Mouse (Mus musculus) erythroblast, embryonic 14.5 days (primary cell): ENCODE measurements at regions not wholly inside any gene's neighbourhood (a gene's known extent, or its start where the extent isn't known, plus 50 kb on each side); places are given as distances from the start of the nearest gene placed in this dataset.

Experiments used
- H3K27me3 ChIP-seq: 2 replicates; pipeline ENCODE4 v1.6.1; 2012; ENCODE audit warnings: inconsistent platforms; ENCODE audit not compliant: control insufficient read depth
- H3K36me3 ChIP-seq: 2 replicates; pipeline ENCODE4 v1.6.1; 2012; ENCODE audit warnings: mild to moderate bottlenecking, inconsistent platforms; ENCODE audit not compliant: control insufficient read depth
- H3K4me1 ChIP-seq: 2 replicates; pipeline ENCODE4 v1.6.1; 2012; ENCODE audit warnings: inconsistent platforms; ENCODE audit not compliant: control insufficient read depth
- H3K4me3 ChIP-seq: replicated peaks from 2 replicates; pipeline ENCODE3; 2012; ENCODE audit warnings: moderate library complexity, mild to moderate bottlenecking, inconsistent platforms
- H3K9me3 ChIP-seq: 2 replicates; pipeline ENCODE4 v1.6.1; 2012; ENCODE audit warnings: low read length, inconsistent platforms, mixed read lengths; ENCODE audit not compliant: control insufficient read depth
- GATA1 ChIP-seq: IDR thresholded peaks from 2 replicates; pipeline ENCODE4 v1.6.1; 2012; ENCODE audit warnings: low read length, inconsistent platforms, mixed read lengths
- TAL1 ChIP-seq: IDR thresholded peaks from 3 replicates; pipeline ENCODE4 v1.6.1; 2012; ENCODE audit warnings: low read length, inconsistent platforms, mixed read lengths

DNA sequence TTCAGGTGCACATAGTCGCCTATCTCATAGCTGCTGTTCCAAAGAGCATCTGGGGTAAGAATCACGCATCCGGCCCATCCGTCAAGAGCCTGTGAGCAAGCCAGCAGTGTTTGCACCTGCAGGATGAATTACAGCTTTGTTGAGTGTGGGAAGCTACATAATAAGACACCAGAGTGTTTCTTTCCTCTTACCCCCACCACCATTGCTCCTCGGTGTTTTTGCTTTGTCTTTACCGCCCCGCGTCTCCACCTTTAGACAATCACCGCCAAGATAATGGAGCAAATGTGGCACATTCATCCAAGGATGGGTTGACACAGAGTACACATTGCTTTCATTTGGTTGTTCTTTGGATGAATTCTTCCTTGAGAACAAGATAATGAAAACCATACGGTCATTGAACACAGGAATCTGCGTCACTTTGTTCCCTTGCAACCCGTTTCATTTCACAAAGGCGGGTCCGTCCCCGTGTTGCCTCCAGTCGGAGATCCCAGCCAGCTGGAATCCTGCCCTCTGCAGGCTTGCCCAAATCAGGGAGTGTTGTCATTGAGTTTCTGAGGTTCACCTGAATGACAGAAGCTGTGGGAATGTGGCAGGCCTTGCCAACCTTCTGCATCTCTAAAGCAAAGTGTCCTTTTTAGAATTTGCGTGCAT is 659.4 kb upstream of the Zeb2 start:
- no peak for TF ChIP-seq GATA1
- no peak for TF ChIP-seq TAL1
- Histone ChIP-seq H3K9me3 (peaks cover 7% of the 10 kb centered on the region; the same call in 1 of the 2 replicates), H3K36me3 (no peaks in the 10 kb centered on the region), H3K4me1 (no peaks in the 10 kb centered on the region), H3K27me3 (no peaks in the 10 kb centered on the region), H3K4me3 (no peak overlapping the region)

GRCm38 (mm10) chr2:45775691-45776090 is 658.5 kb upstream of the Zeb2 start:
- H3K36me3 ChIP-seq: no peaks in the 10 kb centered on the region
- H3K4me3 ChIP-seq: no peak overlapping the region
- peaks cover 7% of the 10 kb centered on the region; the same call in 1 of the 2 replicates for H3K9me3 ChIP-seq
- H3K27me3 ChIP-seq: no peaks in the 10 kb centered on the region
- no peaks in the 10 kb centered on the region for H3K4me1 ChIP-seq
- no peak for TF ChIP-seq GATA1
- no peak for TF ChIP-seq TAL1

GRCm38 (mm10) chr2:45774416-45774815 is 657.2 kb upstream of the Zeb2 start:
- no peak for TF ChIP-seq GATA1
- TF ChIP-seq TAL1: no peak
- H3K4me3 ChIP-seq: no peak overlapping the region
- H3K36me3 ChIP-seq: no peaks in the 10 kb centered on the region
- no peaks in the 10 kb centered on the region for H3K27me3 ChIP-seq
- H3K4me1 ChIP-seq: no peaks in the 10 kb centered on the region
- peaks cover 7% of the 10 kb centered on the region; the same call in 1 of the 2 replicates for H3K9me3 ChIP-seq

DNA sequence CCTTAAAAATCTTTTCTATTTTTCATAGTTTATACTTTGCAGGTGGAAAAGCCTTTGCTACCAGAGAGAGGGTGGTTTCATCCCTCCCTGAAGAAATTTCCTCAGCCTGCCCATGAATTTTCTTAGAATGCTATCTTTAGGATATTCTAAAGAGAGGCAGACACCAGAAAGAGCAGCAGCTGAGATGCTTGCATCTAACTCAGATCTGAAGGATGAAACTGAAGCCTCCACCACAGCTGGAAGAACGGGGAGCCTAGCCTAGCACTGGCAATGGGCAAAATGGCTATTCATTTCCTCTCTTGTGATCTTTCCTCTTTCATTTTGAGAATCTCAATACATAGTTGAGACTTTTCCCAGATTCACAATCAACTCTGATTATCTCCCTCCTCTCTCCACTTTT is 640.0 kb upstream of the Zeb2 start:
- Histone ChIP-seq H3K4me3 (no peak overlapping the region), H3K27me3 (no peaks in the 10 kb centered on the region), H3K36me3 (no peaks in the 10 kb centered on the region), H3K4me1 (no peaks in the 10 kb centered on the region), H3K9me3 (no peaks in the 10 kb centered on the region)
- TF ChIP-seq TAL1 (no peak), GATA1 (no peak)

- no peaks in the 10 kb centered on the region for H3K4me1 ChIP-seq
- no peaks in the 10 kb centered on the region for H3K36me3 ChIP-seq
- TF ChIP-seq TAL1 (no peak), GATA1 (no peak)
- no peak overlapping the region for H3K4me3 ChIP-seq
- H3K27me3 ChIP-seq: no peaks in the 10 kb centered on the region
- no peaks in the 10 kb centered on the region for H3K9me3 ChIP-seq
Measured at GRCm38 (mm10) chr2:45756395-45756794, 639.2 kb upstream of the Zeb2 start.

GRCm38 (mm10) chr2:45751746-45752145 is 634.6 kb upstream of the Zeb2 start:
- Histone ChIP-seq H3K4me3 (no peak overlapping the region), H3K9me3 (no peaks in the 10 kb centered on the region), H3K27me3 (no peaks in the 10 kb centered on the region), H3K36me3 (no peaks in the 10 kb centered on the region), H3K4me1 (no peaks in the 10 kb centered on the region)
- TF ChIP-seq GATA1 (no peak), TAL1 (no peak)

DNA sequence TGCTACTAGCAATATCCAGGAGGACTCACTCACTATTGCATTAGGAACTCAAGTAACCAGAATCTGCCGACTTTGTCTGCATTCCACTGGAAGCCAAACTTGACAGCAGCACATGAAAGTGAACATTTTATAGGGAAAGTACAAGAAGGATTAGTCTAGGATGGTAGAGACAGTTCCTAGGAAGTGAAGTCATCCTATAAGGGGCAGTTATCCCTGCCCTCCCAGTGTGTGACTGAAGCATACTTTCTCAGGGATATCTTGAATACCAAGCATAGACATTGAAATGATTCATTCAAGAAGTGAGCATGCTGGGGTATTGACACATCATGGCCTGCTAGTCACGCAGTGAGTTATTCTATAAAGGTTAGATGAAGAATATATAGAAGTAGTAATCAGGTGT is 632.2 kb upstream of the Zeb2 start:
- H3K27me3 ChIP-seq: no peaks in the 10 kb centered on the region
- no peaks in the 10 kb centered on the region for H3K36me3 ChIP-seq
- no peak overlapping the region for H3K4me3 ChIP-seq
- TF ChIP-seq TAL1: no peak
- no peak for TF ChIP-seq GATA1
- no peaks in the 10 kb centered on the region for H3K9me3 ChIP-seq
- H3K4me1 ChIP-seq: no peaks in the 10 kb centered on the region

DNA sequence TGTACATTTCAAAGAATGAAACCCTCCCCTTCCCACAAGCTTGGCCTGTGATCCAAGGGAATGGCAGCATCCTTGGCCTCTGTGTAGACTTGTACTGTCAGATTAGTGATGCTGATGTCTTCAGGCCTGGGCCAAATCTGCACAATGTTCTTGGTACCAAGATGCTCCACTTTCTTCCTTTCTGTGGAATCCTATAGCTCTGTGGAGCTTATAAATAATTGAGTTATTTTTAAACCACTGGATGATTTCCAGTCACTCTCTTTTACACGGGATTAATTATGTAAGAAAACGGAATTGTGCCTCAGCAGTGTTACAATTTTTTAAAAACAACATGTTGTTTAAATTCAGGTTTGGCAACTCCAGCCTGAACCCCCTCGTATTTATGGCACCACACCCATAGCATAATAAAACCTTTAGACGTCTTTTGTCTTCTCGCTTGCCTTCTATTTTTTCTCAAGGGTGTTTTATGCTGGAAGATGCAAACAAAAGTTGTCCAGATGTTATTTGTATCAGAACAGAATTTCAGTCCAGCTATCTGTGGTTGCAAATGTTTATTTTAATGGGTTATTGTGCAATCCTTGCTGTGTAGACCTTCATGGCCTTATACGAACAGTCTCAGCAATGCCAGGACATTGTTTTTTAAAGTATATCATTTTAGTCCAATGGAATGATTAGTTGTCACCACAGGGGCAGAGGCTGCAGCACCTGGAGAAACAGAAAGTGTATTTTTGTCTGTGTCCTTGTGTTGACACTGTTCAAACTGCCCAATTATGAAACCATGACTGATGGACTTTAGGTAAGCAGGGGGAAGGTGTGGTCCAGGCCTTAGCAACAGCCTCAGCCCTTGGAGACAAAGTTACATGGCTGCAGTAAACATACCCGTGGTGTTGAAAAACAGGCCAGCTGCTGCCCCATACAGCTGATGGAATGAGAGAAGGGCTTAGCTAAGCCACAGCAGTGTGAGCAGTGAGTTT is 630.4 kb upstream of the Zeb2 start:
- no peak for TF ChIP-seq TAL1
- no peak for TF ChIP-seq GATA1
- H3K36me3 ChIP-seq: no peaks in the 10 kb centered on the region
- H3K27me3 ChIP-seq: no peaks in the 10 kb centered on the region
- no peaks in the 10 kb centered on the region for H3K4me1 ChIP-seq
- no peak overlapping the region for H3K4me3 ChIP-seq
- H3K9me3 ChIP-seq: no peaks in the 10 kb centered on the region

DNA sequence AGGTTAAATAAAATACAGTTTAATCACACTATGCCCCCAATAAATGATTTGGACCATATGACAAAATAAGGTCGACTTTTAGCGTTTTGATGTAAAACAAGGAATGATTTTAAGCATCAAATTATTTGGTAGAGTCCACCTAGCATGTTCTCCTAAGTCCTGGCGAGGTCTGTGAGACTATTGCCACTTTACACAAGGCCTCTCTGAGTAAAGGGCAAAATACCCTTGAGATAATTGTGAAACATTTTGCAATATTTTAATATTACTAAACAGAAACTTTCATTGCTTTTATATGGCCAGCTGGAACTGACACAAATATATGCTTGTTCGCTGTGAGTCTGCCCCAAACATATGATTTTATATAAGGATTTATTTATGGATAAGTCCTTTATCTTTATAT is 629.4 kb upstream of the Zeb2 start:
- TF ChIP-seq TAL1: no peak
- TF ChIP-seq GATA1: no peak
- H3K9me3 ChIP-seq: no peaks in the 10 kb centered on the region
- H3K4me3 ChIP-seq: no peak overlapping the region
- no peaks in the 10 kb centered on the region for H3K4me1 ChIP-seq
- H3K36me3 ChIP-seq: no peaks in the 10 kb centered on the region
- H3K27me3 ChIP-seq: no peaks in the 10 kb centered on the region
